In genomic region chr7:80035748-80036147, GRCm38 (mm10) we compare ENCODE assay signal across 9 mouse cellular contexts. TPM values are rescaled to one million over a fixed set of nuclear protein-coding genes. Genes with fewer than 3 reads are reported as not detected.
DNase-seq lines count a peak whose midpoint lies in the region; ATAC-seq and TF ChIP-seq lines count a peak whose summit lies in the region.
"Had no signal": no experiment of that assay in that cellular context is flagged by ENCODE, and none has a peak within 500 bp of the region (broad histone marks: within the 10 kb centered on the region; RNA-seq: fewer than 3 reads in every experiment).

No protein-coding gene starts in this region.

- H3K4me3 ChIP-seq in hindbrain, embryonic 12.5 days = no peak overlapping the region
- no peak overlapping the region for H3K4me3 ChIP-seq in hindbrain, embryonic 16.5 days (ENCODE audit: low read length)
- H3K4me3 ChIP-seq in intestine, embryonic 16.5 days (ENCODE audit: low read length) = no peak overlapping the region
- H3K4me3 ChIP-seq in lung, adult 2 months (replicated peaks; ENCODE audit: extremely low read depth, low read depth, low read length) = no peak overlapping the region
- H3K4me3 ChIP-seq: embryonic facial prominence, embryonic 13.5 days had no signal

- no peaks in the 10 kb centered on the region for H3K27me3 ChIP-seq in hindbrain, embryonic 12.5 days
- no peaks in the 10 kb centered on the region for H3K27me3 ChIP-seq in hindbrain, embryonic 16.5 days (replicated peaks; ENCODE audit: control insufficient read depth, insufficient read depth, low read length)
- no peaks in the 10 kb centered on the region for H3K27me3 ChIP-seq in intestine, embryonic 16.5 days (replicated peaks; ENCODE audit: control insufficient read depth, insufficient read depth, low read length)
- H3K27me3 ChIP-seq: embryonic facial prominence, embryonic 13.5 days had no signal

- no peak for TF ChIP-seq POLR2A in lung, adult 2 months (IDR thresholded peaks at IDR 0.05; ENCODE audit: borderline replicate concordance, extremely low read depth, low read depth, low read length)

- TF ChIP-seq CTCF in lung, adult 2 months (IDR thresholded peaks at IDR 0.05; ENCODE audit: insufficient read depth, low read length) = no peak

- H3K9ac ChIP-seq in hindbrain, embryonic 12.5 days = peak overlapping the region; percentile 27; the same call in 1 of the 2 replicates
- no peak overlapping the region for H3K9ac ChIP-seq in hindbrain, embryonic 16.5 days (ENCODE audit: low read depth, low read length)
- H3K9ac ChIP-seq in intestine, embryonic 16.5 days (ENCODE audit: low read depth, low read length) = peak overlapping the region; percentile 49
- H3K9ac ChIP-seq: embryonic facial prominence, embryonic 13.5 days had no signal

- H3K27ac ChIP-seq in hindbrain, embryonic 12.5 days = no peak overlapping the region
- no peak overlapping the region for H3K27ac ChIP-seq in hindbrain, embryonic 16.5 days (ENCODE audit: low read depth, low read length)
- peak overlapping the region; percentile 89 for H3K27ac ChIP-seq in intestine, embryonic 16.5 days (ENCODE audit: low read length)
- H3K27ac ChIP-seq: embryonic facial prominence, embryonic 13.5 days had no signal

- no peaks in the 10 kb centered on the region for H3K36me3 ChIP-seq in hindbrain, embryonic 12.5 days
- H3K36me3 ChIP-seq in hindbrain, embryonic 16.5 days (ENCODE audit: control insufficient read depth, insufficient read depth, low read length) = no peaks in the 10 kb centered on the region
- H3K36me3 ChIP-seq in intestine, embryonic 16.5 days (ENCODE audit: control insufficient read depth, insufficient read depth, low read length) = no peaks in the 10 kb centered on the region

- WGBS in hindbrain, embryonic 12.5 days = 65% methylated on average over 4 of the region's 4 CpGs
- WGBS in hindbrain, embryonic 16.5 days = 75% methylated on average over 4 of the region's 4 CpGs
- WGBS in intestine, embryonic 16.5 days = 38% methylated on average over 4 of the region's 4 CpGs
- whole genome bisulfite sequencing in lung, adult 2 months = 15% methylated on average over 4 of the region's 4 CpGs

- H3K4me2 ChIP-seq in hindbrain, embryonic 12.5 days (replicated peaks) = no peak overlapping the region
- no peak overlapping the region for H3K4me2 ChIP-seq in hindbrain, embryonic 16.5 days (ENCODE audit: low read length)
- H3K4me2 ChIP-seq in intestine, embryonic 16.5 days (ENCODE audit: low read depth, low read length) = no peak overlapping the region
- H3K4me2 ChIP-seq: embryonic facial prominence, embryonic 13.5 days had no signal

- no peak for ATAC-seq in hindbrain, embryonic 12.5 days (ENCODE audit: low FRiP score)
- ATAC-seq in hindbrain, embryonic 16.5 days = no peak
- ATAC-seq in erythroid progenitor cell, adult 5-6 weeks (replicated peaks; ENCODE audit: low FRiP score, poor library complexity, severe bottlenecking) = peak; percentile 8; the same call in 1 of the 2 replicates
- ATAC-seq in intestine, embryonic 16.5 days = peak; percentile 74

- DNase-seq in lung, adult 2 months = peak; percentile 68
- DNase-seq in cerebellum, postnatal 4 days (ENCODE audit: low spot score in 2 of 2) = no peak
- no peak for DNase-seq in frontal cortex, postnatal 10 days (ENCODE audit: low spot score in 2 of 2)
- DNase-seq in B cell, adult 2 months = no peak

- H3K4me1 ChIP-seq in hindbrain, embryonic 12.5 days = peaks cover 49% of the 10 kb centered on the region
- H3K4me1 ChIP-seq in hindbrain, embryonic 16.5 days (ENCODE audit: control insufficient read depth, insufficient read depth, low read depth, low read length) = peaks cover 4% of the 10 kb centered on the region
- peaks cover 42% of the 10 kb centered on the region for H3K4me1 ChIP-seq in intestine, embryonic 16.5 days (ENCODE audit: control insufficient read depth, insufficient read depth, low read length)
- H3K4me1 ChIP-seq in lung, adult 2 months (ENCODE audit: control insufficient read depth, insufficient read depth, low read length) = peaks cover 33% of the 10 kb centered on the region

- no peaks in the 10 kb centered on the region for H3K9me3 ChIP-seq in hindbrain, embryonic 12.5 days (replicated peaks)
- no peaks in the 10 kb centered on the region for H3K9me3 ChIP-seq in hindbrain, embryonic 16.5 days (ENCODE audit: control insufficient read depth, low read length)
- no peaks in the 10 kb centered on the region for H3K9me3 ChIP-seq in intestine, embryonic 16.5 days (ENCODE audit: control insufficient read depth, low read length)
- H3K9me3 ChIP-seq: embryonic facial prominence, embryonic 13.5 days had no signal

RNA-seq across cellular contexts. Expression of gene Zfp710, which starts 11.1 kb away (rescaled TPM):
- polyA plus RNA-seq in hindbrain, embryonic 12.5 days (2016; fragmentation: Nextera tagmentation; extraction: Ambion mirVana) = 26.0 and 26.4 TPM in 2 replicates
- polyA plus RNA-seq in hindbrain, embryonic 16.5 days (2015; fragmentation: Nextera tagmentation; extraction: Ambion mirVana) = 13.6 and 14.9 TPM in 2 replicates
- 5.4 and 10.9 TPM in 2 replicates for total RNA-seq in erythroid progenitor cell, adult 5-6 weeks (2015; ENCODE audit: low replicate concordance)
- total RNA-seq in erythroid progenitor cell, adult 5-6 weeks (2017; ENCODE audit: low replicate concordance) = 2.4 and 3.6 TPM in 2 replicates
- polyA plus RNA-seq in intestine, embryonic 16.5 days (2015; fragmentation: Nextera tagmentation; extraction: Ambion mirVana) = 12.2 and 12.4 TPM in 2 replicates
- 60.0 and 65.8 TPM in 2 replicates for polyA plus RNA-seq in lung, adult 2 months (2012; rRNA removed)

Comparison
In these comparisons a context has a peak if more than half of its experiments do, and no peak if none do; other contexts are left out.
1. ATAC-seq: peak in erythroid progenitor cell, adult 5-6 weeks (single experiment) and intestine, embryonic 16.5 days (single experiment); none in hindbrain, embryonic 12.5 days (single experiment) and hindbrain, embryonic 16.5 days (single experiment).